Mouse (Mus musculus) MN1 (cell line): ENCODE data around the gene Mrpl21.

Experiments
- DNase-seq: peaks from one replicate; pipeline ENCODE4 v3.0.0-alpha.2; 2016; ENCODE audit warnings: low spot score

Gene Mrpl21

GRCm38 (mm10) chr19:3282572-3283467 is at the start of gene Mrpl21, which contains the start of gene Ighmbp2:
Gene Mrpl21 (plus strand): TSS chr19:3282901.
Gene Ighmbp2 (minus strand): TSS chr19:3283017.
- DNase-seq, result peak; percentile 93

- DNase-seq, result no peak
Measured at GRCm38 (mm10) chr19:3260016-3260415, 22.7 kb upstream of the Mrpl21 start.

DNA sequence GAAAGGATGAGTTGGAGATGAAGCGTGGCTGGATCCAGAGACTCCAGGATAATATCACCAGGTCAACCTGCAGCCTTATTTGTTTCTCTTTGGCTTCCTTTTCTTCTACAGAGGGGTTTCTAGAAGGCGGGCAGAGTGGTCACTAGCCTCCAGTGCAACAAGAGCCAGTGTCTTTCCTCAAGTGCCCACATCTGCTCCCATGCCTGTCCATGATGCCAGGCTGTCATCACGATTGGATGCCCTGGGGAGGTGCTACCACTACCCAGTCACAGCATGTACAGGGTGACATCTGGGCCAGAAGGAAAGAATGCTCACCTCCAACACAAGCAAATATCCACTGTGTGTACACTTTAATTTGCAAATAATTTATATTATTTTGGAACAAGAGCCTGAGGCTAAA is 22.1 kb upstream of the Mrpl21 start:
- DNase-seq, result no peak

GRCm38 (mm10) chr19:3261336-3261735 is 21.4 kb upstream of the Mrpl21 start:
- DNase-seq, result no peak

DNA sequence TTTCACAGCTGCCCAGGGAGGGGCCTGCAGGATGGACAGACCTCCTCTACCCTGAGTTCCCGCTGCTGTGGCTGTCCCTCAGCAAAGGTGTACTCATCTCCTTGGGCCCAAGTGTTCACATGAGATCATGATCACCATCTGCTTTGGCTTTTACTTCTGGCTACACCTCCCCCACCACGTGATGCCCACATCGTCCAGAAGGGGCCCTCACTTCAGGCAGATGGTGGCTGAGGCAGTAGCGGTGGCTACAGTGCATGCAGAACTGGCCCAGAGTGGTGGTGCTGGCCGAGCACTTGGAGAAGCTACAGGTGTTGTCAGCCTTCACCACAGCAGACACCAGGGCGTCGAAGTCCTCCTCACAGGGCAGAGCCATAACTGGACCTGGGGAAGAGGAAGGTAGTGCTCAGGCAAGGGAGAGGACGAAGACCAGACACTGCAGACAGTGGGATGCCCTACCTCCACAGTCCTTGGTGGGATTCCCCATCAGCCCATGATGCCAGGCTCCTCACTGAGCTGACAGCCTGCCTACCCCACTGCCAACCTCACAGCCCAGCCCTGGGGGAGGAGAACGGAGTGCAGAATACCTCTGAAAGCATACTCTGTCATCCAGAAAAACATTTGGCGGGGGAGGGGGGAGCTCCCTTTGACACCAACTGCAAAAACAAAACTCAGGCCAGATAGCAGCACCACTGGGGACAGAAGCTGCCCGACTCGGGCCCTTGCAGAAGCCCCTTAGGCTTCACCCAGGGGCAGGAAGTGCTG is 20.8 kb upstream of the Mrpl21 start:
- no peak for DNase-seq

GRCm38 (mm10) chr19:3264348-3264747 is 18.4 kb upstream of the Mrpl21 start:
- no peak for DNase-seq

DNA sequence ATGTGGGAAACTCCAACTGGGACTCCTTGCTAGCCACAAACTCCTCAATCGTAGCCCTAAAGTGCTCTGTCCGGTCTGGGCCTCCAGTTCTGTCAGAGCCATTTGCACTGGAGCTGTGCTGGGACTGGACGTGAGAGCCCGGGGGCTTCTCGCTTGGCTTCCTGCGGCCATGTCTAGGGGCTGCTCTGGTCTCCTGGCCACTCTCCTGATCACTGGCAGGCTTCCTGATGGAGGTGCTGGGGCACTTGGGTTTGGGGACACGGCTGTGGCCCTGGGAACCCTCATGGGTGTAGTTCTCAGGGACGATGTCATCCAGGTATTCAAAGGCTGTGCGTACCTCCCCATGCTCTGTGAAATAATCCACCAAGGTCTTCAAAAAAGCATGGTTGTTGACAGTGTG is 17.5 kb upstream of the Mrpl21 start:
- no peak for DNase-seq

DNA sequence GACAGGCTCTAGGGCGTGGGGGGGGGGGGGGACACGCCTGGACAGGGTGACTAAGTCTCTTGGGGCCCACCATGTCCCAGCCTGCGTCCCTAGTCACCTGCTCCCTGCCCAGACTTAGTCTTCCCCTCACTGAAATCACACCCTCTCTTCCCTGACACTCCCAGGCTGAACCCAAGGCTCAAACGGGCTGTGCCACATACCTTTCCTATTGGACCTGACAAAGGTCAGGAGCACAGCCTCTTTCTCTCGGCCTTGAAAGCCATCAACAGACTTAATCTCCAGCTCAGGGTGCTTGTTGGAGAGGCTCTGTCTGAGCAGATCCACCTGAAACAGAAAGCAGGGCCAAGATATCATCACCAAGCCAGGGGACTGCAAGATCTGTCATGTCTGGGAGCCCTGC is 16.6 kb upstream of the Mrpl21 start:
- no peak for DNase-seq

DNA sequence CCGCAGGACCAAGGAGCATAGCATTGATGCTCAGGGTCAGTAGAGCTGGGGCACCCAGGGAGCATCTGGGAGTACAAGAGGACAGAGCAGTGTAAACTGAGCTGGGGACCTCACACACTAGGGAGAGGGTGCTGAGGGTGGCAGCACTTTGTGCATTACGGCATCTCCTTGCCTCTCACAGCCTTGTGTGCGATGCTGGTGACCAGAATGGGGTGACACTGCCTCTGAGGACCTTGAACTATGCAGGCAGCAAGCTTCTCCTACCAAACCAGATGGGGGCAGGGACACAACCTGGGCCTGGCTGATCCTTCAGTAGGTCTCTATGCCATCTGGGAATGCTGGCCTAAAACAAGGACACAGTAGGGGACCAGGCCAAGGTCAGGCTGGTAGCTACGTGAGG is 16.0 kb upstream of the Mrpl21 start:
- no peak for DNase-seq

- DNase-seq, result no peak
Measured at GRCm38 (mm10) chr19:3267340-3267739, 15.4 kb upstream of the Mrpl21 start.

- no peak for DNase-seq
Measured at GRCm38 (mm10) chr19:3268218-3268980, 14.3 kb upstream of the Mrpl21 start.

DNA sequence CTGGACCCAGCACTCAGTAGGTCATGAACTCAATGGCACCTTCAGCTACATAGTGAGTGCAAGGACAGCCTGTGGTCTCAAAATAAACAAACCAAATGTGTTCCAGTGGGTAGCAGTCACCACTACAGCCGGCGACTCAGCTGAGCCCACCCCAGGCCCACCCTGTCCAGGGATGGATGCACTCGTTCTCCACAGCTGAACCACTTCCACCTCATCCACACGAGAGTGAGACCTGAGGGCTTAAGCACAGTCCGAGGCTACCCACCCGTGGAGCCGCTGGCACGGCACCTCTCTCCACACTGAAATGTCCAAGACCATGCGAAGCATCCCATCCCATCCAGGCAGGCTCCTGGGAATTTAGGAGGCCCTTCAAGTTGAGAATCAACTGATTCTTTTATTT is 13.4 kb upstream of the Mrpl21 start:
- no peak for DNase-seq

- no peak for DNase-seq
Measured at GRCm38 (mm10) chr19:3269803-3270202, 12.9 kb upstream of the Mrpl21 start.

DNA sequence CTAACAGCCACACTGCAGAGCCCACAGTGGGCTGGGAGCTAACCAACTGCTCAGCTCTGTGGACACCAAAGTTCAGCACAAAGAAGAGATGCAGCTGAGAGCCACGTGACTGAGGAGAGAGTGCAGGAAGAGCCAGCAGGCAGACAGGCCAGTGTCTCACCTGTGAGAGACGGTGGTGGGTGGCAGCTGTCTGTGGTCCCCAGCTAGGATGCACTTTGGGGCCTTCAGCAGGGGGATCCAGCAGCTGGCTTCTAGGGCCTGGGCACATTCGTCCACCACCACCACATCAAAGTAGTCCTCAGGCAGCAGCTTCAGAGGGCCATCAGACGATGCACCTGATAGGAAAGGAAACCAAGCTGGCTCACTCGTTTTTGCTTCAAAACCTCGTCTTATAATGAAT is 11.3 kb upstream of the Mrpl21 start:
- DNase-seq, result no peak

GRCm38 (mm10) chr19:3273331-3273730 is 9.4 kb upstream of the Mrpl21 start:
- no peak for DNase-seq

DNA sequence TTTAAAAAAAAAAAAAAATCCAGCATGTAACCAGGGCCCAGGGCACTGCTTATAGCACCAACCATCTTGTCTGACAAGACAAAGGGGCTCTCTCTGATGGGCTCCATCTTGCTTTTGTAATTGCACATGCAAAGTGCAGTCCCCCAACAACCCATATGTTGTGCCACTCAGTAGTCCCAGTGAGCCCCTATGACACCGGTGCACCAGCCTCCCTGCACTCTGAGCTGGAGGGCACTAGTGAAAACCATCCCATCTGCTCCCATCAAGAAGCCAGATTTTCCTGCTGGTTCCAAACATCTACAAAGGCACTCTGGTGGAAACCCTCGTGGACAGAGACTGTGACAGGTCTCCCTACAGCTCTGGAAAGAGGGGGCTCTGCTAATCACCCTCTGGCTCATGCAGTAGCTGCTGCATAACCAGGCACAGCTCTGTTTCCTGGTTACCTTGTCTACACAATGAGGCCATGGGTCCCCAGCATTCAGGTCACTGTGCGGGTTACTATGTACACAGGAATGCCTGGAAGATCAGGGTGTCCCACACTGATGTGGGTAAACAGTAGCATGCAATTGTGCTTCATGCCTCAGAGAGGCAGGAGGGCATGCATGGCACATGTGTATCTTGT is 6.8 kb upstream of the Mrpl21 start:
- DNase-seq, result no peak

DNA sequence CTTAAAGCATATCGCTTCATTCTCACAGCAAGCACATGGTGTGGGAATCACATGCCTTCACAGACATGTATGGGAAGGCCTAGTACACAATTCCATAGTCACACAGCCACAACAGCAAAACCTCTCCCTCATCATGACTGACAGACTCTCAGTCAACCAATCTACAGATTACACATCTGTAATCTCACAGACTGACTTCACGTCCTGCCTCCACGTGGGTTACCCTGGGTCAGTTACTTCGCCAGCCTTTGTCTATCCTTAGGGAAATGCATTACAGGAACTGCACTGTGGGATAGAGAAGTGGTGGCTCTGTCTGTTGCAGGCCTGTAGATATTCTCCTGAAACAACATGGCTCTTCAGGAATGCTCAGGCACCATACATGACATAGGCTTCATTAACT is 815 bp upstream of the Mrpl21 start:
- DNase-seq, result peak; percentile 12

DNA sequence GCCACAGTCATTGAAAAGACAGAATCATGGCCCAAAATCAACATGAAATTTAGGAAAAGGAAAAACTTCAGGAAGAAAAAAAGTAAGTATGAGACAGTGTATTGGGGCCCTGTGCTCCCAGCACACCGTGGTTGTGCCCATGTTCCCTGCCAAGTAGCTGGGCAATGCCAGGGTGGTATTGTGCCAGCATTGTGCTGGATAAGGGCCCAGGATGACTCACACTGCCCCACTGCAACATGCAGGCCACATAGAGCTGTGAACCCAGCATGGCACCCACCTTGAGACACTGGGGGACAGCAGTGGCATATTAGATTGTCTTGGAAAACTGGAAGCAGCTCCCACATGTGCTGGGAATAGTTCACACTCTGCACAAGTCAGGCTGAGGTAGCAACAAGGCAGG is 6.3 kb downstream of the Mrpl21 start:
- peak; percentile 9 for DNase-seq

GRCm38 (mm10) chr19:3292028-3292427 is 9.3 kb downstream of the Mrpl21 start:
- DNase-seq, result peak; percentile 40

DNA sequence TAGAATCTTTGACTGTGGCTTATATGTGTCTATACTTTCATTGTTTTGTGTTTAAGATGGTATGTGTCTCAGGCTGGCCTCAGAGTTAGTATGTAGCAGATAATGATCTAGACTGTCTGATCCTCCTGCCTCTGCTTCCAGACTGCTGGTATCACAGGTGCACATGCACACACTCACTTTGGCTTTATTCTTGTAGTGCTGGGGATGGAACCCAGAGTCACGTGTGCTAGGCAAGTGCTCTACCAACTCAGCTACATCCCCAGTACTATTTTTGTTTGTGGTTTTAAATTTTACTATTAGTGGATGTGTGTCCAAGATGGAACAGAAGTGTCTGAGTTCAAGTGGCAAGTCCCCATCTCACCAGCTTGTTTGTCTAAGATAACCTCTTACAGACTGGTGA is 10.3 kb downstream of the Mrpl21 start:
- DNase-seq, result no peak

GRCm38 (mm10) chr19:3295245-3295644 is 12.5 kb downstream of the Mrpl21 start:
- DNase-seq, result no peak

DNA sequence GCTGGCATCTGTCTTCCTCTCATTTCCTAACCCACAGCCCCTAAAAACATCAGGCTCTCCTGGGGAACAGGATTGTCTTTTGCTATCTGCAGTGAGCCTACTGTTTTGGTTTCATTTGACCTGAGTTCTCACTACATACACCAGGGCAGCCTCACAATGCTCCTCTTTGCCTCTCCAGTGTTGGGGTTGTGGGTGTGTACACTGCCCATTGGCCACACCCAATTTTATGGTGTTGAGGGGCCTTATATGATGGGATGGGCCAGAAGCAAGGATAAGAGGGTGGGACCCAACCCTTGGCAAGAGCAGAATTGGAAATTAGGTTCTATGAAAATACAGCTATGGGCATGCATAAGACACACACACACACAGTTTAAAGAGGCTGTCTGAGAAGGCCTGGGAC is 14.3 kb downstream of the Mrpl21 start:
- no peak for DNase-seq
